Mouse (Mus musculus): Measurements from ENCODE around the gene Zfp217. TPM values are rescaled to one million over a fixed set of nuclear protein-coding genes. Genes with fewer than 3 reads are reported as not detected.
A peak's percentile ranks its signal among the peaks of the same experiment; 100 is the strongest.

Zfp217 gene
- polyA plus RNA-seq, 1 experiment from 2014 or later, result 3.3 TPM

GRCm38 (mm10) chr2:170143861-170144260 lies 4.0 kb downstream of the Zfp217 start:
- no peaks in the 10 kb centered on the region for H3K9me3 ChIP-seq
- peaks cover 9% of the 10 kb centered on the region; the same call in 1 of the 2 replicates for H3K4me1 ChIP-seq
- 17% methylated on average over 3 of the region's 3 CpGs for WGBS
- no peak overlapping the region for H3K9ac ChIP-seq
- ATAC-seq (ENCODE audit: insufficient number of reproducible peaks, low FRiP score, low TSS enrichment, low read depth), result no peak
- no peak overlapping the region for H3K27ac ChIP-seq
- H3K4me3 ChIP-seq, result no peak overlapping the region
- H3K4me2 ChIP-seq, result no peak overlapping the region
- no peaks in the 10 kb centered on the region for H3K36me3 ChIP-seq
- H3K27me3 ChIP-seq, result no peaks in the 10 kb centered on the region

- H3K4me1 ChIP-seq, result peaks cover 6% of the 10 kb centered on the region; the same call in 1 of the 2 replicates
- no peaks in the 10 kb centered on the region for H3K36me3 ChIP-seq
- 88% methylated on average over 10 of the region's 10 CpGs for WGBS
- H3K27me3 ChIP-seq, result no peaks in the 10 kb centered on the region
- ATAC-seq (ENCODE audit: insufficient number of reproducible peaks, low FRiP score, low TSS enrichment, low read depth), result no peak
- no peak overlapping the region for H3K4me3 ChIP-seq
- H3K9ac ChIP-seq, result no peak overlapping the region
- H3K27ac ChIP-seq, result no peak overlapping the region
- no peak overlapping the region for H3K4me2 ChIP-seq
- H3K9me3 ChIP-seq, result no peaks in the 10 kb centered on the region
Measured at GRCm38 (mm10) chr2:170142542-170142941, 5.4 kb downstream of the Zfp217 start.

- no peak overlapping the region for H3K9ac ChIP-seq
- peaks cover 4% of the 10 kb centered on the region; the same call in 1 of the 2 replicates for H3K4me1 ChIP-seq
- H3K36me3 ChIP-seq, result no peaks in the 10 kb centered on the region
- H3K27ac ChIP-seq, result no peak overlapping the region
- no peaks in the 10 kb centered on the region for H3K9me3 ChIP-seq
- no peak overlapping the region for H3K4me2 ChIP-seq
- no peak for ATAC-seq (ENCODE audit: insufficient number of reproducible peaks, low FRiP score, low TSS enrichment, low read depth)
- no peak overlapping the region for H3K4me3 ChIP-seq
- no peaks in the 10 kb centered on the region for H3K27me3 ChIP-seq
- 87% methylated on average over 5 of the region's 5 CpGs for WGBS
Measured at GRCm38 (mm10) chr2:170141481-170141880, 6.4 kb downstream of the Zfp217 start.

GRCm38 (mm10) chr2:170139411-170140046 lies 8.4 kb downstream of the Zfp217 start:
- Histone ChIP-seq H3K27me3 (no peaks in the 10 kb centered on the region), H3K4me3 (no peak overlapping the region), H3K27ac (no peak overlapping the region), H3K36me3 (no peaks in the 10 kb centered on the region), H3K4me2 (no peak overlapping the region), H3K9ac (no peak overlapping the region), H3K4me1 (peaks cover 4% of the 10 kb centered on the region; the same call in 1 of the 2 replicates), H3K9me3 (no peaks in the 10 kb centered on the region)
- WGBS, result 19% methylated on average over 9 of the region's 9 CpGs
- ATAC-seq (ENCODE audit: insufficient number of reproducible peaks, low FRiP score, low TSS enrichment, low read depth), result no peak

- no peak overlapping the region for H3K27ac ChIP-seq
- H3K4me2 ChIP-seq, result no peak overlapping the region
- H3K4me1 ChIP-seq, result peaks cover 13% of the 10 kb centered on the region; the same call in 1 of the 2 replicates
- no peak for ATAC-seq (ENCODE audit: insufficient number of reproducible peaks, low FRiP score, low TSS enrichment, low read depth)
- no peaks in the 10 kb centered on the region for H3K9me3 ChIP-seq
- H3K4me3 ChIP-seq, result no peak overlapping the region
- 50% methylated on average over 3 of the region's 3 CpGs for WGBS
- H3K36me3 ChIP-seq, result no peaks in the 10 kb centered on the region
- H3K9ac ChIP-seq, result no peak overlapping the region
- H3K27me3 ChIP-seq, result no peaks in the 10 kb centered on the region
Measured at GRCm38 (mm10) chr2:170136928-170137327, 11.0 kb downstream of the Zfp217 start.

- Histone ChIP-seq H3K4me2 (no peak overlapping the region), H3K9me3 (no peaks in the 10 kb centered on the region), H3K4me3 (no peak overlapping the region), H3K27ac (no peak overlapping the region), H3K4me1 (peaks cover 13% of the 10 kb centered on the region; the same call in 1 of the 2 replicates), H3K27me3 (no peaks in the 10 kb centered on the region), H3K9ac (no peak overlapping the region), H3K36me3 (no peaks in the 10 kb centered on the region)
- ATAC-seq (ENCODE audit: insufficient number of reproducible peaks, low FRiP score, low TSS enrichment, low read depth), result no peak
- WGBS, result 90% methylated on average over 6 of the region's 6 CpGs
Measured at GRCm38 (mm10) chr2:170135820-170136219, 12.1 kb downstream of the Zfp217 start.

GRCm38 (mm10) chr2:170134026-170134690 lies 13.7 kb downstream of the Zfp217 start:
- no peaks in the 10 kb centered on the region for H3K36me3 ChIP-seq
- peak overlapping the region; percentile 84 for H3K27ac ChIP-seq
- peaks cover 16% of the 10 kb centered on the region for H3K4me1 ChIP-seq
- H3K9ac ChIP-seq, result peak overlapping the region; percentile 26; the same call in 1 of the 2 replicates
- no peaks in the 10 kb centered on the region for H3K27me3 ChIP-seq
- H3K4me2 ChIP-seq, result peak overlapping the region; percentile 60
- no peak for ATAC-seq (ENCODE audit: insufficient number of reproducible peaks, low FRiP score, low TSS enrichment, low read depth)
- H3K9me3 ChIP-seq, result no peaks in the 10 kb centered on the region
- peak overlapping the region; percentile 45 for H3K4me3 ChIP-seq
- WGBS, result 9% methylated on average over 12 of the region's 12 CpGs

- Histone ChIP-seq H3K4me1 (peaks cover 26% of the 10 kb centered on the region), H3K4me2 (peak overlapping the region; percentile 60), H3K4me3 (peak overlapping the region; percentile 45), H3K36me3 (no peaks in the 10 kb centered on the region), H3K27me3 (no peaks in the 10 kb centered on the region), H3K9ac (peak overlapping the region; percentile 26), H3K27ac (peak overlapping the region; percentile 84), H3K9me3 (no peaks in the 10 kb centered on the region)
- WGBS, result 0% methylated on average over 28 of the region's 28 CpGs
- ATAC-seq (ENCODE audit: insufficient number of reproducible peaks, low FRiP score, low TSS enrichment, low read depth), result no peak
Measured at GRCm38 (mm10) chr2:170133093-170133731, 14.7 kb downstream of the Zfp217 start.

GRCm38 (mm10) chr2:170132716-170133092 lies 15.2 kb downstream of the Zfp217 start:
- H3K27ac ChIP-seq, result peak overlapping the region; percentile 84
- no peaks in the 10 kb centered on the region for H3K27me3 ChIP-seq
- no peaks in the 10 kb centered on the region for H3K36me3 ChIP-seq
- peak overlapping the region; percentile 45 for H3K4me3 ChIP-seq
- peak overlapping the region; percentile 60 for H3K4me2 ChIP-seq
- WGBS, result 0% methylated on average over 3 of the region's 3 CpGs
- no peak for ATAC-seq (ENCODE audit: insufficient number of reproducible peaks, low FRiP score, low TSS enrichment, low read depth)
- H3K9me3 ChIP-seq, result no peaks in the 10 kb centered on the region
- peaks cover 30% of the 10 kb centered on the region for H3K4me1 ChIP-seq
- H3K9ac ChIP-seq, result peak overlapping the region; percentile 26

- Histone ChIP-seq H3K9me3 (no peaks in the 10 kb centered on the region), H3K4me1 (peaks cover 36% of the 10 kb centered on the region), H3K4me2 (peak overlapping the region; percentile 60), H3K4me3 (peak overlapping the region; percentile 76), H3K27me3 (no peaks in the 10 kb centered on the region), H3K27ac (0 out of 2 replicates have a peak overlapping the region, but pooled peaks have one; percentile 43), H3K36me3 (no peaks in the 10 kb centered on the region), H3K9ac (no peak overlapping the region)
- ATAC-seq (ENCODE audit: insufficient number of reproducible peaks, low FRiP score, low TSS enrichment, low read depth), result no peak
- WGBS, result 6% methylated on average over 10 of the region's 10 CpGs
Measured at GRCm38 (mm10) chr2:170131981-170132460, 15.9 kb downstream of the Zfp217 start.

- Histone ChIP-seq H3K4me2 (peak overlapping the region; percentile 60), H3K27ac (peak overlapping the region; percentile 94), H3K9me3 (no peaks in the 10 kb centered on the region), H3K4me1 (peaks cover 42% of the 10 kb centered on the region), H3K36me3 (no peaks in the 10 kb centered on the region), H3K27me3 (no peaks in the 10 kb centered on the region), H3K9ac (peak overlapping the region; percentile 85), H3K4me3 (peak overlapping the region; percentile 76)
- peak; percentile 89 for ATAC-seq (ENCODE audit: insufficient number of reproducible peaks, low FRiP score, low TSS enrichment, low read depth)
- WGBS, result under 1% methylated on average over 76 of the region's 122 CpGs
Measured at GRCm38 (mm10) chr2:170130780-170131645, 16.9 kb downstream of the Zfp217 start.

All from limb, embryonic 15.5 days (tissue).